Mouse (Mus musculus): ENCODE data around the gene Col4a2.

Gene Col4a2

DNA sequence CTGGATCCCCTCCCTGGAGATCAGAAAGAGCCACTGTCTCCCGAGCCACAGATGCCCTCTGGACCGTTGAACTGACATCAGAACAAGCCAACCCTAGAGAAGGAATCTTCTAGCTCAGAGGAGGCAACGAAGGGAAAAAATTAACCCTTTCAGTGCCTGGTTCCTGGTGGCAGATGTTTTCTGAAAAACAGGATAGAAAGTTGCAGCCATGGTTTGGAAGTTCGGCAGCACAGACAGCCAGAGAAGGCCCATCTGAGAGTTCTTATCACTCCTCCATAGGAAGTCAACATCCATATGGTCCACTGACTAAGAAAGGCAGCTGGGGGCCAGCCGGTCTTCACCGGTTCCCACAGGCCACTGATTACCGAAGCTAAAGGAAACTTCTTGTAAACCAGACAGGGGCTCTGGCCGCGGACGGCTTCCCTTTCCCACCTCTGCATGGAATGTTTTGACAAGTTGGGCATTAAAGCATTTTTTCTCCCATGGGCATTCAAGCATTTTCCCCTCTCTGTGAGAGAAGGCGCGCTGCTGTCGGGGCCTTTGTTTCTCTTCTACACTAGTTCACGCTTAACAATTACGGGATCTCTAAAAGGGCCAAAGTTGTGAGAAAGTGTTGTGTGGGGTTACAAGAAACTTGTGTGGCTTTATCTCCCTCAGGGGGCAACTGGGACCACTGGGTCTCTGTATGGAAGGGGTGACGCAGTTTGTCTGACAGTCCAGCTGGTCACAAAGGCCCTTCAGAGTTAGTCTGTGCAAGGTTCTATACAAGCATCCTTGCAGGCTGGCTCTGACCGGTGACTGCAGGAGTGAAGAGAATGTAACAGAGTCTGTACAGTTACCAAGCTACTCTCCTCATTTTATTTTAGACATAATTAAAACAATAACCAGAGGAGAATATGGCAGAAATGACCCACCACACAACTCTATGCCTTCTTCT lies 49.9 kb downstream of the Col4a2 start:
- DNase-seq = no peak

GRCm38 (mm10) chr8:11363340-11364126 lies 50.9 kb downstream of the Col4a2 start:
- no peak for DNase-seq

DNA sequence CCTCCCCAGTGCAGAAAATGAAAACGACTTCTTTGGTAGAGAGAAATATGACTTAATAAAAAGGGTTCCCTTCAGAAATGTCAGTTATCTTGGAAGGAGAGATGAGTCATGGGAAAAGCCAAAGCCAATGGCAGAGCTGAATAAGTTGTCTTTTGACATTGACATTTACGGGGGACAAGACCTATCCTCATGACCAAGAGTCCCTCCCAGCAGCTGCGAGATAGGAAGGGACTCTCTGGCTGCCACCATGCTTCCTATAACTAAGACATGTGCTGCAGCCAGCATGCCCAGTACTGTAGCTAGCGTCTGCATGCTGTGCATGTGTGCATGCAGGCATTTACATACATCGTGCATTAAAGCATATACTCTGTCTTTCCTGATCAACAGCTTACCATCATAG lies 53.6 kb downstream of the Col4a2 start:
- DNase-seq = no peak

- no peak for DNase-seq
Measured at GRCm38 (mm10) chr8:11366741-11367140, 54.1 kb downstream of the Col4a2 start.

- DNase-seq = no peak
Measured at GRCm38 (mm10) chr8:11367670-11368069, 55.1 kb downstream of the Col4a2 start.

GRCm38 (mm10) chr8:11369526-11370203 lies 57.1 kb downstream of the Col4a2 start:
- DNase-seq = no peak

DNA sequence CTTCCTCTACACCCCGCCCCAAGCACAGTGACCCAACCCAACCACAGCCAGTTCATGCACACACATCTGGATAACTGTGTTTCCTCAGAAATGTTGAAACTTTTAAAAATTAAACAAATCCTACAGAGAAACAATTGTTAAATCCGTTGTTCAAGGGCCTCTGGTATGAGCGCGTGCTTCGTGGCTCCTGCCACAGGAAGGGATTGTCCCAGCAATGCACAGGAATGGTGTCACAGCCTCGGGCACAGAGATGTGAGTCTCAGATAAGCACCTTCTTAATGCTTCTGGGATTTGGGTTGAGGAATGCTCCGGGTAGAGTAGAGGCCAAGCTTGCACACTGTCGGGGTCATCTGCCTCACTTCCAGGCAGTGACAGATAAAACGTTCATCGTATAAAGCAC lies 58.7 kb downstream of the Col4a2 start:
- DNase-seq = no peak

DNA sequence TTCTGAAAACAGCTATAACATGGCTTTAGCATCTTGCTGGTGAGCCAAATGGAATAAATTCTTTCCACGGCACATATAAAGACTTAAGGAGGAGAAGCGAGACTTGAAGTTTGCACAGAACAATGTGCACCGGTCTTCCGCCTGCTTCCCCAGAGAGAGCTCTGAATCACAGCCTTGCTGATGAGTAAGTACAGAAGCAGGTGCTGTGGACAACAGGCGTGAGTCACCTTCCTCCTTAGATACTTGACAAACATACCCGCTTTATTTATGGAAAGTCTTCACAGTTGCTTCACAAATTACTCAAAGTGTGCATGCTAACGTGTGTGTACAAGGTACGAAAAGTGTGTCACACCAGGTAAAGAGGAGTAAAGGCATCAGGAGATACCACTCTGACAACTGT lies 59.5 kb downstream of the Col4a2 start:
- no peak for DNase-seq

DNA sequence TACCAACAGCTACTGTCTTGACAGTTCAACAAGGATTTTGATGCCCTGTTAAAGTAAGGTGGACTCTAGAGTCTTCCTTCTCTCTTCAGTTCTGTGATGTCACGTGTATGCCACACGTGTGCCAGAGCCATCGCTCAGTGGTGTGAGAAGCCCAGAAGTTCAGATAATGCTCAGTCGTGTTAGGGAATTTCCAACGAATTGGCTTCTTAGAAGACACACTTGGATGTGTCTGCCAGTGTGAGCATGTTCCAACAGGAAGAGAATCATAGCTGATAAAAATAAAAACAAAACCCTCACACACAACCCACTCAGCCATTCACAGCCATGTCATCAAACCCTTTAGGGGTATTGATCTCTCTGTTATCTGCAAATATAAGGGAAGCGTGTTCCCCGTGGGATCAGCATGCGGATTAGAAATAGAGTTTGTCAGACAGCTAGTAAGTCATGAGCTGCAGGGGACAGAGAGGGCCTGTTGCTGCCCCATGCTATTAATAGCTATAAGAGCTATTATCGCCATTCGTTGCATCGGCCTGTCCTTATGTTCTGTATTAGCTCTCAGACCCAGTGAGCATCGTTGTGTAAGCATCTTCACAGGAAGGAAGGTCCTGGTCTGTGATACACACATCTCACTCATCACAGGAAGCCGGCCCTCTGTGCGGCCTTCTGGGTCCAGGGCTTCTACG lies 61.2 kb downstream of the Col4a2 start:
- no peak for DNase-seq

- no peak for DNase-seq
Measured at GRCm38 (mm10) chr8:11374326-11375076, 61.9 kb downstream of the Col4a2 start.

GRCm38 (mm10) chr8:11375749-11376438 lies 63.3 kb downstream of the Col4a2 start:
- no peak for DNase-seq

GRCm38 (mm10) chr8:11377391-11378210 lies 65.0 kb downstream of the Col4a2 start:
- no peak for DNase-seq

- no peak for DNase-seq
Measured at GRCm38 (mm10) chr8:11379590-11379989, 67.0 kb downstream of the Col4a2 start.

- DNase-seq = no peak
Measured at GRCm38 (mm10) chr8:11381544-11381943, 68.9 kb downstream of the Col4a2 start.

DNA sequence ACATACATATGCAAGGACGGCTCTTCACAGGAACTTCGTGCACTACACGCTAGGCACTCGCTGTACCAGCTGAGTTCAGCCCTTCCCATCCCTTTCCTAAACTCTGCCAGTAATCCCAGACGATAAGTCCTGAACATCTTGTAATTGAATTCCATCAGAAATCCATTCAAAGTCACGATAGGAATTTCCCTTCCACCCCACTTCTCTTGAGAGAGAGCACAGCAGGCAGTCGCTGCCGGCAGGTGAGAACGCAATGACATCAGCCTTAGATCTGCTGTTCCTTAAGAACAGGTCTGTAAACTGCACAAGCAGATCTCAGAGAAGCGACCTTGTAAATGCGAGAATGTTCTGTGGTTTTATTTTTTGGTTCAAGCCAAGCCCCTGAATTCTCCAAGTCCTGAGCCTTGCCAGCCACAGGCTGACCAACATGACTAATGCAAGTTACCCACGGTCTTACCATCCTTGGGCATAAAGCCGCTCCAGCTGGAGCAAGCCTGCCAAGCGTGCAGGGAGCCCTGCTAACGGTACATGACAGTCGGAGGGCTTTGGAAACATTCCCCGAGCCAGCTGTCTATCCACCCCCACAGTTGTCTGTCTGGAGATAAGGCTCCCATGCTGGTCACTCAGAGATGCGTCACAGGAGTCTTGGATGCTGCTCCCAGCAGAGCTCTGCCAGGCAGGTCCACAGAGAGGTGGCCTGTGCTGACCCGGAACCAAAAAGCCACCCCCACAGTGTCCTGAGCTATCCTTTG lies 69.6 kb downstream of the Col4a2 start:
- DNase-seq = peak; percentile 20

GRCm38 (mm10) chr8:11382933-11383332 lies 70.3 kb downstream of the Col4a2 start:
- no peak for DNase-seq

DNA sequence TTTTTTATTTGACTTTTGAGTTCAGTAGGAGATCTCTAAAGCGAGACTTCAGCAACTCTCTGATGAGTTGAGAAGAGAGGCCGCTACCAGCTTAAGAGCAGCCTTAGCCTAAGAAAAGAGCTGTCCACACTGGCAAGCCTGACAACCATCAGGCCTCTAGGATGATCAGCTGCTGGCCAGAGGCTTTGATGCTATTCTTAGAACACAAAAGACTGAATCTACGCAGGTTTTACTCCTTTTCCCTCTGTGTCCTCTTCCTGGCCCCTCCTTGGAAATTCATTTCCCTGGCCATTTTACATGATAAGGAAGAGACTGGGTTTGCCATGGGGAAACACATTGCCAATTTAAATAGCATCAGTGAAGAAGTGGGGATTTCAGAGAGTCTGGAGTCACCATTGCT lies 70.8 kb downstream of the Col4a2 start:
- no peak for DNase-seq

DNA sequence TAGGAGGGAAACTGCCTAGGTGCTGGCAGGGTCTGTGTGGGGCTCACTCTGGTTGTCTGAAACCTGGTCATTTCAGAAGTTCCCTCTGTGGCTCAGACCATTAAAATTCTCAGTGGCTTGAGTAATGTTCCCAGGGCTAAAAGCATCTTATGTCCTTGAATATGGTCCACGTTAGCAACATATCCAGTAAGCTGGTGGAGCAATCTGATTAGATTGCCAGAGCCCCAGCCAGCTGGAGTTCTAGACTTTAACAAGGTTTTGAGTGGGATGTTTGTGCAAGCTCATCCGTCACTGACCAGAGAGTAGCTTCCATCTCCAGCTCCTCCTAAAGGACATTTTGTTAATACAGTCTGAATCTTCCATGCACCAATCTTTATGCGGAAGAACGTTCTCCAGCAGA lies 72.2 kb downstream of the Col4a2 start:
- no peak for DNase-seq

DNA sequence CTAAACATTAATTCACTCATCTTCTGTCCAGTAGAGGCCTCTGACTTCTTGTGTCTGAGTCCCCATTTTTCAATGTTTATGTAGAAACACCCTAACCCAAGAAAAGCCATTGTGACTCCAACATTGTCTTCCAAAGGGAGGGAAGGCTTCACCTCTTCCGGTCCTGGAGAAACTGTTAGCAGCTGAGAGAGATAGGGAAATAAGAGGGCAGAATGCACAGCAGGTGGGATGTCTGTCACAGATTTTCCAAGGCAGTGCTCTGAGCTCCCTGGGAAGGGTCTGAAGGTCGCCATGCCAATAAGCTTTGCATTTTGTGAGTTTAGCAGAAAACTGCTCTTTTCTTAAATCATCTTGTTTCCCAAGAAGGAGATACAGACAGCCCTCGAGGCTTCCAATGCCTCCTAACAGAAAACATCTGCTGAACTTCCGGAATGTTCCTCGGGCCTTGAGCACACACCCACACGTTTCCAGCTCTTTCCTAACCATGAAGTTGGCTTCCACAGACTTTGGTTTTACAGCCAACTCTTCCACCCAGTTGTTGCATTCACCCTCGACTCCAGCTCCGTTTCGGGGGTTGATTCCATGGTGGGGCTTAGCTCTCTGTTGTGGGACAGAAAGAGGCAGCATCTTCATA lies 72.8 kb downstream of the Col4a2 start:
- no peak for DNase-seq
